Mouse (Mus musculus): ENCODE data around the gene Gm4353.
"Not testable (repeated sequence)": the region's sequence is repeated elsewhere in the genome, so short reads cannot be mapped to it uniquely, and the experiment has no call there.

Gm4353 gene

GRCm38 (mm10) chr7:116084366-116084765 lies at the start of gene Gm4353:
TSS of gene Gm4353 (minus strand) at chr7:116084635.
- DNase-seq (ENCODE audit: low spot score), result not testable (repeated sequence)

GRCm38 (mm10) chr7:116132078-116132477 lies 47.6 kb upstream of the Gm4353 start:
- peak; percentile 55 for DNase-seq (ENCODE audit: low spot score)

- DNase-seq (ENCODE audit: low spot score), result no peak
Observed at GRCm38 (mm10) chr7:116131390-116131789, 47.0 kb upstream of the Gm4353 start.

- no peak for DNase-seq (ENCODE audit: low spot score)
Observed at GRCm38 (mm10) chr7:116129374-116129773, 44.9 kb upstream of the Gm4353 start.

- DNase-seq (ENCODE audit: low spot score), result no peak
Observed at GRCm38 (mm10) chr7:116128286-116128685, 43.9 kb upstream of the Gm4353 start.

- DNase-seq (ENCODE audit: low spot score), result no peak
Observed at GRCm38 (mm10) chr7:116127052-116127451, 42.6 kb upstream of the Gm4353 start.

GRCm38 (mm10) chr7:116125671-116126070 lies 41.2 kb upstream of the Gm4353 start:
- DNase-seq (ENCODE audit: low spot score), result no peak

- no peak for DNase-seq (ENCODE audit: low spot score)
Observed at GRCm38 (mm10) chr7:116124057-116124456, 39.6 kb upstream of the Gm4353 start.

- no peak for DNase-seq (ENCODE audit: low spot score)
Observed at GRCm38 (mm10) chr7:116123597-116123985, 39.2 kb upstream of the Gm4353 start.

GRCm38 (mm10) chr7:116122981-116123596 lies 38.7 kb upstream of the Gm4353 start:
- DNase-seq (ENCODE audit: low spot score), result no peak

- no peak for DNase-seq (ENCODE audit: low spot score)
Observed at GRCm38 (mm10) chr7:116121202-116121601, 36.8 kb upstream of the Gm4353 start.

- DNase-seq (ENCODE audit: low spot score), result no peak
Observed at GRCm38 (mm10) chr7:116120737-116121136, 36.3 kb upstream of the Gm4353 start.

GRCm38 (mm10) chr7:116119306-116119857 lies 34.9 kb upstream of the Gm4353 start:
- DNase-seq (ENCODE audit: low spot score), result no peak

GRCm38 (mm10) chr7:116115991-116116390 lies 31.6 kb upstream of the Gm4353 start:
- DNase-seq (ENCODE audit: low spot score), result no peak

GRCm38 (mm10) chr7:116115216-116115930 lies 30.9 kb upstream of the Gm4353 start:
- DNase-seq (ENCODE audit: low spot score), result no peak

- DNase-seq (ENCODE audit: low spot score), result no peak
Observed at GRCm38 (mm10) chr7:116111546-116111945, 27.1 kb upstream of the Gm4353 start.

- no peak for DNase-seq (ENCODE audit: low spot score)
Observed at GRCm38 (mm10) chr7:116110661-116111060, 26.2 kb upstream of the Gm4353 start.

GRCm38 (mm10) chr7:116103091-116103490 lies 18.7 kb upstream of the Gm4353 start:
- DNase-seq (ENCODE audit: low spot score), result no peak

- no peak for DNase-seq (ENCODE audit: low spot score)
Observed at GRCm38 (mm10) chr7:116099952-116100528, 15.6 kb upstream of the Gm4353 start.

- DNase-seq (ENCODE audit: low spot score), result no peak
Observed at GRCm38 (mm10) chr7:116093466-116093850, 9.0 kb upstream of the Gm4353 start.

GRCm38 (mm10) chr7:116092710-116093465 lies 8.5 kb upstream of the Gm4353 start:
- DNase-seq (ENCODE audit: low spot score), result peak; percentile 93

GRCm38 (mm10) chr7:116060739-116061138 lies 23.7 kb downstream of the Gm4353 start:
- DNase-seq (ENCODE audit: low spot score), result no peak
